Mouse (Mus musculus) stomach, embryonic 16.5 days (tissue): ENCODE results near the gene Evi2b. TPM values are rescaled to one million over a fixed set of nuclear protein-coding genes. Genes with fewer than 3 reads are reported as not detected.

ENCODE experiments used
- ATAC-seq: fragments of 200-750 bp; cut with Nextera tagmentation; 2 replicates; pipeline ENCODE4 v1.8.0; 2017; ENCODE audit warnings: moderate number of reproducible peaks, moderate TSS enrichment; ENCODE audit not compliant: insufficient read depth, low FRiP score
- H3K27ac ChIP-seq: fragments of 300-500 bp; sonication (generic); 2 replicates; pipeline ENCODE4 v1.5.1; 2014; ENCODE audit warnings: low read length
- H3K27me3 ChIP-seq: fragments of 300-500 bp; sonication (generic); 2 replicates; pipeline ENCODE4 v1.6.1; 2014; ENCODE audit warnings: low read length, control low read depth, mixed read lengths; ENCODE audit not compliant: control insufficient read depth, insufficient read depth
- H3K36me3 ChIP-seq: fragments of 300-500 bp; sonication (generic); 2 replicates; pipeline ENCODE4 v1.6.1; 2014; ENCODE audit warnings: low read length; ENCODE audit not compliant: control insufficient read depth, insufficient read depth
- H3K4me1 ChIP-seq: fragments of 300-500 bp; sonication (generic); 2 replicates; pipeline ENCODE4 v1.6.1; 2014; ENCODE audit warnings: low read length, control low read depth, mixed read lengths; ENCODE audit not compliant: control insufficient read depth, insufficient read depth
- H3K4me2 ChIP-seq: fragments of 300-500 bp; sonication (generic); 2 replicates; pipeline ENCODE4 v1.6.1; 2014; ENCODE audit warnings: low read depth, low read length, mixed read lengths
- H3K4me3 ChIP-seq: fragments of 300-500 bp; sonication (generic); replicated peaks from 2 replicates; pipeline ENCODE4 v1.5.1; 2014; ENCODE audit warnings: mild to moderate bottlenecking, low read length
- H3K9ac ChIP-seq: fragments of 300-500 bp; sonication (generic); 2 replicates; pipeline ENCODE4 v1.6.1; 2014; ENCODE audit warnings: low read length
- H3K9me3 ChIP-seq: fragments of 300-500 bp; sonication (generic); replicated peaks from 2 replicates; pipeline ENCODE4 v1.6.1; 2016; ENCODE audit warnings: low read length, control low read depth; ENCODE audit not compliant: control insufficient read depth
- WGBS: fragments of 180-500 bp; shearing (Covaris S2); extraction: QIAGEN DNeasy Blood & Tissue Kit; methylation state at CpG from one replicate; pipeline ENCODE4 v1.1.7; 2014; 5-methylcytosine and 5-hydroxymethylcytosine counted together
- polyA plus RNA-seq: library from polyadenylated mRNA; unstranded; fragments of >200 nt; fragmentation: Nextera tagmentation; extraction: Ambion mirVana; gene quantifications from 2 replicates; pipeline ENCODE4 v1.2.1, GENCODE M21; 2015

The Evi2b gene
- 1.7 and 1.8 TPM in 2 replicates for polyA plus RNA-seq

DNA sequence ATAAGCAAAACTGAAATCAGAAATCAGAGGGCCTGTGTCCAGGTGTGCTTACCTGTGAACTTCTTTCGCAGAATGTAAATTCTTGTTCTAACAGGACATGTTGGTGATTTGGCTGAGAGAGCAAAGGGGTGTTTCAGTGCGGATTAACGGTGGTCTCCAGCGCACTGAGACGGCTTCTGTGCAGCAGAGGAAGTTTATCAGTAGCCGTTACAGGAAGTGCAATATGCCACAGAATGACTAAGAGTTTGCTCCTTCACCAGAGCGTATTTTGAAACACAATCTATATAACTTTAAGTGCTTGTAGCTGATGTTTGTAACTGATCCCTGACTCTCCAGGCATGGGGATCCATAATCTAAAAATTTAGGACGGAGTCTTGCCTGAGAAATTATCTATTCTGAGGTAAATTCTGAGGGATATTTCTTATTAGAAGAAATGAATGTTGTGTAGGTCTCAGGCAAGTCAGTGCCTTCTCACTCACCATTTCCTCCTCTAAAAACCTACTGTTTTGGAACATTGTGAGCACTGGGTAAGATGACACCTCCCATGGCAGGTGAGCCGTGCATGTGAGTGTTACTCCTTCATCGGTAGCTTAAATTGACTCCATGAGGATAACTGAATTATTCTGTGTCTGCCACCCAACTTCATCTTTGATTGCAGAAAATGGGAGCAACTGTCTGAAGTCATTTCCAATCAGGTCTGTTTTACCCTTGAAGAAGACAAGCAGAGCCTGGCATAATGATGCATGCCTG is at the start of gene Evi2b:
TSS of gene Evi2b (minus strand) at position 203 of the 750 bp plus-strand sequence.
- Histone ChIP-seq H3K36me3 (no peaks in the 10 kb centered on the region), H3K9ac (no peak within 1 kb of the TSS), H3K27ac (no peak within 1 kb of the TSS), H3K9me3 (no peaks in the 10 kb centered on the region), H3K4me1 (0 out of 2 replicates have a peak, but pooled peaks cover 2% of the 10 kb centered on the region), H3K27me3 (no peaks in the 10 kb centered on the region), H3K4me3 (no peak within 1 kb of the TSS), H3K4me2 (no peak within 1 kb of the TSS)
- WGBS = 66% methylated on average over 10 of the region's 10 CpGs
- no peak for ATAC-seq

DNA sequence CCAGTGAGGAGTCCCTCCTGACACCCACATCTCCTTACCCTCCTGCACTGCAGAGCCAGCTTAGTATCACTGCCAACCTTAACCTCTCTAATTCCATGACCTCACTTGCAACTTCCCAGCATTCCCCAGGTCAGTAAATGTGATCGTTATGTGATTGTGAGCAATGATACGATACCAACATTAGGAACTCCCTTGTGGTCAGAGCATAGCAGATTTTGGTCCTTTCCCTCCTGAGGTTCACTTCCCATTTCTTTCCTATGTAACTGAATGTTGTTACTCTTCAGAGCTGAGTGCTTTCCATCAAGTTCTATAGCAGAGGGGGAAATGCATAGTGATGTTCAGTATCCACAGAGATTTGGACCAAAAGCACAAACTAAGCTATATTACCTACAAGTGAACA is 46.8 kb upstream of the Evi2b start:
- H3K36me3 ChIP-seq = peaks cover 20% of the 10 kb centered on the region
- H3K9ac ChIP-seq = no peak overlapping the region
- WGBS = 87% methylated on average over 2 of the region's 2 CpGs
- H3K27me3 ChIP-seq = no peaks in the 10 kb centered on the region
- H3K4me2 ChIP-seq = no peak overlapping the region
- H3K9me3 ChIP-seq = no peaks in the 10 kb centered on the region
- no peak for ATAC-seq
- H3K27ac ChIP-seq = no peak overlapping the region
- H3K4me1 ChIP-seq = no peaks in the 10 kb centered on the region
- H3K4me3 ChIP-seq = no peak overlapping the region

DNA sequence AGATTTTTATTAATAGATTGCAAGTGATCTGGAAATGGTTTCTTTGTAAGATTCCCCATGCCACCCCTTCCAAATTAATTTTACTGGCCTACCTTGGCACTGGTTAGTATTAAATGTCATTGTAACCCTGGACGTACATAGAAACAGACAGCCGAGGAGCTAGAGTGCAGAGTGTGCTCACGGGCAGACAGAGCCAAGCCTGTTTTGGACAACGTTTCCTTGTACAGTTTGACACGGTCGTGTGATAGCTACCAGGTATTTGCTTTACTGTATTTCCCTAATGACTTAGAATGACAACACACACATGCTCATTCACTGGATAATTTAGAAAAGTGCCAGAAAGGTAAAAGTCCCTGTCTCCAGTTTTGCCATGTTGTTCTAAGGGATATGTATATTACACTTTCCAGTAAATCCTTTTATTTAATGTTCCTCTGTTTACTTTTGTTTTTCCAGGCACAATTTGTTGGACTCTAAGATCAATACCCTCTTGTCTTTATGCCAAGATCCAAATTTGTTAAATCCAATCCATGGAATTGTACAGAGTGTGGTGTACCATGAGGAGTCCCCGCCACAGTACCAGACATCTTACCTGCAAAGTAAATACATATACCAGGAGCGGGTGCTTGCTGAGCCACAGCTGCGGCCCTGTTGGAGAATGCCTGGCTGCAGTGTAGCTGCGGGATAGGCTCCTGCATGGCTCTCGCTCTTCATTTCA is 44.8 kb upstream of the Evi2b start:
- Histone ChIP-seq H3K4me1 (no peaks in the 10 kb centered on the region), H3K36me3 (peaks cover 20% of the 10 kb centered on the region)
- no peak for ATAC-seq

DNA sequence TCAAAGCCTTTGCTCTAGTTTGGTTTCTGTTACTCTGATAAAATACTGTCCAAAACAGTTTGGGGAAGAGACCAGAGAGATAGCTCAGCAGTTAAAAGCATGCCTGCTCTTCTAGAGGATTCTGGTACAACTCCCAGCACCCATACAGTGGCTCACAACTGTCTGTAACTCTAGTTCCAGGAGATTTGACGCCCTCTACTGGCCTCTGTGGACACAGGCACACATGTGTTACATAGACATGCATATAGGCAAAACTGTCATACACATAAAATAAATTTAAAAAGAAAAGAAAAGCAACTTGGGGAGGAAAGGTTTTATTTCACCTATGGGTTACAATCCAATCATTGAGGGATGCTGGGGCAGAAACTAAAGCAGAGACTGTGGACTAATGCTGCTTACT is 43.4 kb upstream of the Evi2b start:
- no peak for ATAC-seq
- H3K36me3 ChIP-seq = peaks cover 20% of the 10 kb centered on the region
- 54% methylated on average over 1 of the region's 1 CpGs for WGBS

More for the DNA sequence above, 44.8 kb upstream of the Evi2b start:
- Histone ChIP-seq H3K27ac (no peak overlapping the region), H3K27me3 (no peaks in the 10 kb centered on the region), H3K4me3 (no peak overlapping the region), H3K9me3 (no peaks in the 10 kb centered on the region), H3K9ac (no peak overlapping the region), H3K4me2 (no peak overlapping the region)
- 79% methylated on average over 11 of the region's 11 CpGs for WGBS

DNA sequence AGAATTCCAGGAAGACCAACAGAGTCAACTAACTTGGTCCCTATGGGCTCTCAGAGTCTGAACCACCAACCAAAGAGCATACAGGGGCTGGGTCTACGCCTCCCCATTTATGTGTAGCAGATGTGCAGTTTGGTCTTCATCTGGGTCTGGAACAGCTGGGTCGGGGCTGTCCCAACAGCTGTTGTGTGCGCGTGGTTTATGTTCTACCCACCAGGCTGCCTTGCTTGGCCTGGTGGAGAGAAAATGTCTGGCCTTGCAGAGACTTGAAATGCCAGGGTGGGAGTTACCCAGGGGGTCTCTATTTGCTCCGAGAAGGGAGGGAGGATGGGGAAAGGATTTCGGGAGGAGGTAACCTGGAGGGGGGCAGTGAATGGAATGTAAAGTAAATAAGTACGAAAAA is 39.9 kb upstream of the Evi2b start:
- H3K9me3 ChIP-seq = no peaks in the 10 kb centered on the region
- no peak for ATAC-seq
- WGBS = 91% methylated on average over 7 of the region's 7 CpGs
- H3K9ac ChIP-seq = no peak overlapping the region
- H3K36me3 ChIP-seq = peaks cover 23% of the 10 kb centered on the region
- no peaks in the 10 kb centered on the region for H3K4me1 ChIP-seq
- H3K27ac ChIP-seq = no peak overlapping the region
- no peak overlapping the region for H3K4me2 ChIP-seq
- H3K27me3 ChIP-seq = no peaks in the 10 kb centered on the region
- H3K4me3 ChIP-seq = no peak overlapping the region

More for the DNA sequence above, 43.4 kb upstream of the Evi2b start:
- H3K27ac ChIP-seq = no peak overlapping the region
- H3K9me3 ChIP-seq = no peaks in the 10 kb centered on the region
- no peak overlapping the region for H3K4me2 ChIP-seq
- H3K4me3 ChIP-seq = no peak overlapping the region
- no peak overlapping the region for H3K9ac ChIP-seq
- no peaks in the 10 kb centered on the region for H3K4me1 ChIP-seq
- no peaks in the 10 kb centered on the region for H3K27me3 ChIP-seq

DNA sequence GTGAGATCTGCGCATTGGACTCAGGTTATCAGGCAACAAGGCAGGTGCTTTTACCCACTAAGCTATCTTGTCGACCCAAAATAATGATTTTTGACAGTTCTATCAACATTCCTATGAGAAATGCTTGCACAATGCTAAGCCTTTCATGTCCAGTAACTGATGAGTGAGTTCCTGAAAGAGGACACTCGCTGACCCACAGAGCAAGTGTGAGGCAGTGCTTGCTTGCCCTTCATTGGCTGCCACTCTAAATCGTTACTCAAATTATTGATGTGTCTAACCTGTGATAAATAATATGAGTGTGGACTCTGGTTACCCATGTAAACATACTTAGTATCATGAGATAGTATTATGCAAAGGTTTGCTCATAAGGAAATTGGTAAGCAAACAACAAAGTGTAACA is 37.0 kb upstream of the Evi2b start:
- H3K36me3 ChIP-seq = peaks cover 8% of the 10 kb centered on the region
- H3K4me1 ChIP-seq = no peaks in the 10 kb centered on the region
- no peak overlapping the region for H3K9ac ChIP-seq
- no peaks in the 10 kb centered on the region for H3K9me3 ChIP-seq
- WGBS = 85% methylated on average over 4 of the region's 4 CpGs
- ATAC-seq = no peak
- no peaks in the 10 kb centered on the region for H3K27me3 ChIP-seq
- no peak overlapping the region for H3K4me2 ChIP-seq
- H3K4me3 ChIP-seq = no peak overlapping the region
- no peak overlapping the region for H3K27ac ChIP-seq

DNA sequence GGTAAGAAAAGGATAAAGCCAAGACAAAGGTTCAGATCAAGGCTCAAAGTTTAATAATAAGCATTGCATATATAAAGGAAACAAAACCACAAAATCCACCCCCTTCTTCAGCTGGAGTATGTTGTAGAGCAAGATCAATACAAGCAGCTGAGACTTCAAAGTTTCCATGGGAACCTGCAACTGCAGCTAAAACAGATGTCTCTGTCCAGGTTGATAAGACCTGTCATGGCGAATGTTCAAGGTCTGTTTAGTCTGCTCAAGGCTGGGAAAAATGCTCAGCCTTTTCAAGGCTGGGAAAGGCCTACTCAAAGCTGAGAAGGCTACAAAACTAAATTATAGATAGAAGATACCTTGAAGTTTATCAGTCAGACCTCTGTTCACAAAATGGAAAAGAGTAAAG is 29.1 kb upstream of the Evi2b start:
- Histone ChIP-seq H3K4me3 (no peak overlapping the region), H3K36me3 (peaks cover 16% of the 10 kb centered on the region), H3K27me3 (no peaks in the 10 kb centered on the region), H3K4me1 (no peaks in the 10 kb centered on the region), H3K9me3 (no peaks in the 10 kb centered on the region), H3K27ac (no peak overlapping the region), H3K4me2 (no peak overlapping the region), H3K9ac (no peak overlapping the region)
- 60% methylated on average over 1 of the region's 1 CpGs for WGBS
- no peak for ATAC-seq

DNA sequence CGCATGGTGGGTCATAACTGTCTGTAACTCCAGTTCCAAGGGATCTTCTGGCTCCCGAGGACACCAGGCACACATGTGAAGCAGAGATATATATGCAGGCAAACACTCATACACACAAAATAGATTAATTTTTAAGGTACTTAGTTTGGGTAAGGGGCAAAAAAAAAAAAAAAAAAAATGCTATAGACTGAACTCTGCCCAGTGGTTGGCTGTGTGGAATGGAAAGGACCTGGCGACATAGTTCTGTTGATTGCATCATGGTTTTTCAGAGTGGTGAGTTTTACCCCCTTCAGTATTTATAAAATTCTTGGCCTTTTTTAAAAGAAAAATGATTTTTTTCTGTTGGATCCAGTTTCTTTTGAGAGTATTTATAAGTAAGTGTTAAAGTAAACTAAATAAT is 12.7 kb upstream of the Evi2b start:
- WGBS = 87% methylated on average over 3 of the region's 3 CpGs
- ATAC-seq = no peak

DNA sequence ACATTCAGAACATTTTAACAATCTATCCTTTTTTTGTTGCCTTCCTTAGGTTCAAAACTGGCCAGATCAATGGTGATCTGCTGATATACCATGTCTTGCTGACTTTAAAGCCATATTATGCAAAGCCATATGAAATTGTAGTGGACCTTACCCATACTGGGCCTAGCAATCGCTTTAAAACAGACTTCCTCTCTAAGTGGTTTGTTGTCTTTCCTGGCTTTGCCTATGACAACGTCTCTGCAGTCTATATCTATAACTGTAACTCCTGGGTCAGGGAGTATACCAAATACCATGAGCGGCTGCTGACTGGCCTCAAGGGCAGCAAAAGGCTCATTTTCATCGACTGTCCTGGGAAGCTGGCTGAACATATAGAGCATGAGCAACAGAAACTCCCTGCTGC is 12.0 kb upstream of the Evi2b start:
- H3K4me2 ChIP-seq = no peak overlapping the region
- WGBS = 81% methylated on average over 4 of the region's 4 CpGs
- no peak overlapping the region for H3K4me3 ChIP-seq
- H3K27me3 ChIP-seq = no peaks in the 10 kb centered on the region
- no peak overlapping the region for H3K9ac ChIP-seq
- ATAC-seq = no peak
- no peaks in the 10 kb centered on the region for H3K9me3 ChIP-seq
- H3K4me1 ChIP-seq = peaks cover 8% of the 10 kb centered on the region; the same call in 1 of the 2 replicates
- H3K36me3 ChIP-seq = no peaks in the 10 kb centered on the region
- H3K27ac ChIP-seq = no peak overlapping the region

More for the DNA sequence above, 12.7 kb upstream of the Evi2b start:
- Histone ChIP-seq H3K27ac (no peak overlapping the region), H3K9me3 (no peaks in the 10 kb centered on the region), H3K4me1 (peaks cover 8% of the 10 kb centered on the region; the same call in 1 of the 2 replicates), H3K36me3 (0 out of 2 replicates have a peak, but pooled peaks cover 3% of the 10 kb centered on the region), H3K27me3 (no peaks in the 10 kb centered on the region), H3K9ac (no peak overlapping the region), H3K4me2 (no peak overlapping the region), H3K4me3 (no peak overlapping the region)
